Mouse (Mus musculus): ENCODE measurements at regions not wholly inside any gene's neighbourhood (a gene's known extent, or its start where the extent isn't known, plus 50 kb on each side); places are given as distances from the start of the nearest gene placed in this dataset.

GRCm38 (mm10) chr8:36304809-36305208, 539.2 kb downstream of the Gm19410 start:
- DNase-seq (ENCODE audit: extremely low read depth, insufficient read length, low spot score), result no peak

GRCm38 (mm10) chr8:36306336-36306735, 540.7 kb downstream of the Gm19410 start:
- DNase-seq (ENCODE audit: extremely low read depth, insufficient read length, low spot score), result no peak

GRCm38 (mm10) chr8:36307496-36307895, 541.9 kb downstream of the Gm19410 start:
- no peak for DNase-seq (ENCODE audit: extremely low read depth, insufficient read length, low spot score)

GRCm38 (mm10) chr8:36308056-36308455, 542.5 kb downstream of the Gm19410 start:
- no peak for DNase-seq (ENCODE audit: extremely low read depth, insufficient read length, low spot score)

GRCm38 (mm10) chr8:36309326-36309725, 543.7 kb downstream of the Gm19410 start:
- no peak for DNase-seq (ENCODE audit: extremely low read depth, insufficient read length, low spot score)

- no peak for DNase-seq (ENCODE audit: extremely low read depth, insufficient read length, low spot score)
Measured at GRCm38 (mm10) chr8:36309952-36310351, 544.4 kb downstream of the Gm19410 start.

- no peak for DNase-seq (ENCODE audit: extremely low read depth, insufficient read length, low spot score)
Measured at GRCm38 (mm10) chr8:36311734-36312133, 546.1 kb downstream of the Gm19410 start.

- DNase-seq (ENCODE audit: extremely low read depth, insufficient read length, low spot score), result no peak
Measured at GRCm38 (mm10) chr8:36312963-36313362, 547.4 kb downstream of the Gm19410 start.

- no peak for DNase-seq (ENCODE audit: extremely low read depth, insufficient read length, low spot score)
Measured at GRCm38 (mm10) chr8:36318396-36318795, 552.8 kb downstream of the Gm19410 start.

GRCm38 (mm10) chr8:36318884-36319283, 553.3 kb downstream of the Gm19410 start:
- no peak for DNase-seq (ENCODE audit: extremely low read depth, insufficient read length, low spot score)

- DNase-seq (ENCODE audit: extremely low read depth, insufficient read length, low spot score), result no peak
Measured at GRCm38 (mm10) chr8:36319314-36319959, 553.8 kb downstream of the Gm19410 start.

GRCm38 (mm10) chr8:36322125-36322524, 556.5 kb downstream of the Gm19410 start:
- DNase-seq (ENCODE audit: extremely low read depth, insufficient read length, low spot score), result no peak

GRCm38 (mm10) chr8:36322578-36322977, 557.0 kb downstream of the Gm19410 start:
- no peak for DNase-seq (ENCODE audit: extremely low read depth, insufficient read length, low spot score)

- DNase-seq (ENCODE audit: extremely low read depth, insufficient read length, low spot score), result no peak
Measured at GRCm38 (mm10) chr8:36338628-36339027, 573.0 kb downstream of the Gm19410 start.

- no peak for DNase-seq (ENCODE audit: extremely low read depth, insufficient read length, low spot score)
Measured at GRCm38 (mm10) chr8:36339449-36339848, 573.9 kb downstream of the Gm19410 start.

- DNase-seq (ENCODE audit: extremely low read depth, insufficient read length, low spot score), result no peak
Measured at GRCm38 (mm10) chr8:36340454-36340853, 574.9 kb downstream of the Gm19410 start.

- no peak for DNase-seq (ENCODE audit: extremely low read depth, insufficient read length, low spot score)
Measured at GRCm38 (mm10) chr8:36341965-36342364, 576.4 kb downstream of the Gm19410 start.

GRCm38 (mm10) chr8:36342650-36343049, 577.1 kb downstream of the Gm19410 start:
- no peak for DNase-seq (ENCODE audit: extremely low read depth, insufficient read length, low spot score)

- peak; percentile 22 for DNase-seq (ENCODE audit: extremely low read depth, insufficient read length, low spot score)
Measured at GRCm38 (mm10) chr8:36346682-36347324, 581.2 kb downstream of the Gm19410 start.

GRCm38 (mm10) chr8:36348067-36348466, 582.5 kb downstream of the Gm19410 start:
- DNase-seq (ENCODE audit: extremely low read depth, insufficient read length, low spot score), result no peak

GRCm38 (mm10) chr8:36354926-36355325, 589.3 kb downstream of the Gm19410 start:
- no peak for DNase-seq (ENCODE audit: extremely low read depth, insufficient read length, low spot score)

GRCm38 (mm10) chr8:36358998-36359397, 593.4 kb downstream of the Gm19410 start:
- no peak for DNase-seq (ENCODE audit: extremely low read depth, insufficient read length, low spot score)
